Mouse (Mus musculus): Measurements from ENCODE around the gene Gm44511.
"Not testable (repeated sequence)": the region's sequence is repeated elsewhere in the genome, so short reads cannot be mapped to it uniquely, and the experiment has no call there.

Gm44511 gene

DNA sequence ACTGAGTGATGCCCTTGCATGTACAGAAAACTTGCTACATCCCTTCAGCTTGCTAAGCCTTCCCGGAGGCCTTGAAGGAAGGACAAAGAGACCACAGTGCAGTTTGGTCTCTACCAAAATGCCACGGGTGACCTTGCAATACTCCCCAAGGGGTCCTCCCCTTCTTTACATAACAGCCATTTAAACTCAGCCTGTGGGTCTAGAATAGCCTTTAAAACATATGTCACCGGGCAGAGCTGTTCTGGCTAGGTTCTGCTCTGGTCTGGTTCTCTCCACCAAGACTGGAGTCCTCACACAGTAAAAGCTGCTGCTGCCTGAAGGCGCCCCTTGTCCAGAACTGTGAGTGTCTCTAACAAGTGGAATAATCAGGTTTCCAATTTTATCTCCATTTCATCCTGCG, 25.4 kb downstream of the Gm44511 start:
- DNase-seq (ENCODE audit: low read depth, low spot score), result not testable (repeated sequence)

DNA sequence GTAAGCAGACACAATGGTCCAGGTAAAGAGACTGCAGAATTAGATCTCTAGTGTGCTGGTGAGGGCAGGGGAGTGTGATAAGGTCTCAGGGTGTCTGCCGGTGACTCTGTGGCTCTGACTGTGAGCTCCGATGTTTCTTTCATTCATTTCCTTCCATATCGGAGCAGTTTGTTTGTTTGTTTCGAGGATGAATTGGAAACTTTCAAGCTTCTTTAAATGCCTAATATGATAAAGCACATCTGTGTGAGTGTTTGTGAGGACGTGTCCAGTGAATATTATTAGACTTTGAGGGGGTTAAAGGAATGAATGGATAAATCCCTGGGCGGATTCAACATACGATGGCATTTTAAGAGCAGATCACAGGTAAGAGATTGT, 26.2 kb downstream of the Gm44511 start:
- peak; percentile 37 for DNase-seq (ENCODE audit: low read depth, low spot score)

DNA sequence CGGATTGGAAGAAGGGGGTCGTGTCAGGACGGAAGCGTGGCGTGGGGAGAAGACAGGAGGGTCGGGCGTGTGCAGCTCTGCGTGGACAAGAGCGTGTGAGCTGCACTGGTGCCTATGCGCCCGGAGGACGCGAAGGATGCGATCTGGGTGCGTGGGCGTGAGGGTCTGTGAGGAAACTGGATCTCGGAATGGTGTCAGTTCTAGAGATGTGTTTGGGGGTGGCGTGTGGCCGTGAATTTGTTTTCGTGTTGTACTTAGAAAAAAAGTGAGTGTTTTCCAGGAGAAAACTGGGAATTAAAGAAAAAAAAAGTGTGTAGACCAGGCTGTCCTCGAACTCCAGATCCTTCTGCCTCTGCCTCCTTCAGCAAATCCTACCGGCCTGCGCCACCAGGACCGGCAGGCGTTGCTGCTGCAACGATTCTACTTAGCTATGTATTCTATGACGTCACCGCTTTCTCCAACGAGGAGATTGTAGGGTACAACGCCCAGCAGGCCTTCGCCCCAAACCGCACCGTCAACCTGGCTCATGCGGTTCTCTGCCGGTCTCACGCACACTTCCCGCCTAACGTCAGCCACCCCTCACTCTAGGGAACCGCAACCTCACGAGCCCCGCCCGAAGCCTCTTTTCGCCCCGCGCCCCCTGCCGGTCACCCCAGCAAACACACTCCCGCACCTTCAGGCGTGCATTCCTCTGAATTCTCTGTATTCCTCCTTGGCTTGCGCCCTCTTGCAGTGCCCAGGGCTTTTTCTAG, 26.8 kb downstream of the Gm44511 start:
- peak; percentile 74 for DNase-seq (ENCODE audit: low read depth, low spot score)

DNA sequence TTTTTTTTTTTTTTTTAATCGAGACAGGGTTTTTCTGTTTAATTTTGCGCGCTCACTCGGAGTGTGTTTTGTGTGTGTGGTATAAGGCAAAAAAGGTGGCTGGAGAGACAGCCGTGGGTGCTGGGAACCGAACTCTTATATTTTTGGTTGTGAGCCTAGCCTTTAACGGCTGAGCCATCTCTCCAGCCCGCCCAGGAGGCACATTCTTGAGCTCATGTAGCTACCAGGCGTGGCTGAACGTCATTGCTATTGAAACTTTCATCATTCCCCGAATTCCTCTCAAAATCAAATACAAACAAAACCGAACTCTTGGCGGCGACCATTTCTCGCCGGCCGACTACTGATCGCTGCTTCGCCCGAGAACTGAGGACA, 27.4 kb downstream of the Gm44511 start:
- peak; percentile 88 for DNase-seq (ENCODE audit: low read depth, low spot score)

DNA sequence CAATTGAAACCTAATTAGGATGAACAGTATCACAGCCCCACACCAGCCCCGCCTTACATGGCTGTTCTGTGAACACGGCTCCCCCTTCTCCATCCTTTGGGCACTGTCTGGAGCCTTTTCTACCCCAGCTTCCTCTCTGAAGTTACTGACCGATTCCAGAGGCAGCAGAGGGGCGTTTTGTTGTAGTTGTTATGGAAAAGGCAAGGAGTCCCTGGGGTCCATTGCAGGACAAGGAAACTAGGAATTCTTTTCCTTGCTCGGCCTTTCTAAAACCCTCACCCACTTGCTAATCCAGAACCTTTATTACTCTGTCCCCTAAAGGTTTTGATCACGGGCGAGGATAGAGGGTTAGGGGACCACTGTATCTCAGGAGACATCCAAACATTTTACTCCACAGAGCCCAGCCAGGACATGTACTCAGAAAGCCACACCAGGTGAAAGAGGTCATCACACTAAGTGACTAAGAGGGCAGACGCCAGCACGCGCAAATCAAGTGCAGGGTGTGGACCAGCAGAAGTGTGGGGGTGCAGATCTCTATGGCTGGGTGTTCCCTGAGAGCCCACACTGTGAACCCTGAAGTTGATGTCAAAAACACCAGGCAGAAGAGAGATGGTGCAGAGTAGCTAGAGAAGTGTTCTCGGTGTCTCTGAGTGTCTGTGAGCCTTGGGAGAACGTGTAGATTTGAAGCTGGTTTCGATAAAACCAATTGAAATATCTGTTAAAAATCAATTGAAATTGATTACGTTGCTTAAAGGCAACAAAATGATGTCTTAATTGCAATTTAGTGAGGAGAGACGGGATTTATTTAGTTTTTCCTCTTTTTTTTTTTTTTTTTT, 28.0 kb downstream of the Gm44511 start:
- DNase-seq (ENCODE audit: low read depth, low spot score), result peak; percentile 39

DNA sequence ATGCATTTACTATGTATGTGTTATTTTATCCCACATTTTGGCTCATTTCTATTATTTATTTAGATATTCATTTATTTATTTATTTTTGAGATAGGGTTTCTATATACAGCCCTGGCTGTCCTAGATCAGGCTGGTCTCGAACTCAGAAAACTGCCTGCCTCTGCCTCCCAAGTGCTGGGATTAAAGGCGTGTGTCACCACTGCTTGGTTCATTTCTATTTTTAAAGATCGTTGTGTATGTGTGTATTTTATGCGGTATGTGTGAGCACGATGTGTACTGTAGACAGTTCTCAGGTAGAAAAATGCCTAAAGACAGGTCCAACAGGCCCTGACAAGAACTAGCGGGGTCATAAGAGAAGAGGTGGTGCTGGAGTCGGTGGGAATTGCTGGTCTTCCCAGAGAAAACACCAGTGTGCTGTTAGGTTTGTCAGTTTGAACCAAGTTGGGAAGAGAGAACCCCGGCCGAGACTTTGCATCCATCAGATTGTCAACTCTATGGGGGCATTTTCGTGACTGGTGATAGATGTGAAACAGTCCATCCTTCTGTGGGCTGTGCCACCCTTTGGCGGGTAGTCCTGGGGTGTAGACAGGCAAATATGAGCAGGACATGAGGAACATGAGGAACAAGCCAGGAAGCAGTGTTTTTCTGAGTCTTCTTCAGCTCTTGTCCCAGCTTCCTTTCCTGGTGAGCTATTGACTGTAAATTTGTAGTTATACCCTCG, 28.8 kb downstream of the Gm44511 start:
- DNase-seq (ENCODE audit: low read depth, low spot score), result peak; percentile 20

DNA sequence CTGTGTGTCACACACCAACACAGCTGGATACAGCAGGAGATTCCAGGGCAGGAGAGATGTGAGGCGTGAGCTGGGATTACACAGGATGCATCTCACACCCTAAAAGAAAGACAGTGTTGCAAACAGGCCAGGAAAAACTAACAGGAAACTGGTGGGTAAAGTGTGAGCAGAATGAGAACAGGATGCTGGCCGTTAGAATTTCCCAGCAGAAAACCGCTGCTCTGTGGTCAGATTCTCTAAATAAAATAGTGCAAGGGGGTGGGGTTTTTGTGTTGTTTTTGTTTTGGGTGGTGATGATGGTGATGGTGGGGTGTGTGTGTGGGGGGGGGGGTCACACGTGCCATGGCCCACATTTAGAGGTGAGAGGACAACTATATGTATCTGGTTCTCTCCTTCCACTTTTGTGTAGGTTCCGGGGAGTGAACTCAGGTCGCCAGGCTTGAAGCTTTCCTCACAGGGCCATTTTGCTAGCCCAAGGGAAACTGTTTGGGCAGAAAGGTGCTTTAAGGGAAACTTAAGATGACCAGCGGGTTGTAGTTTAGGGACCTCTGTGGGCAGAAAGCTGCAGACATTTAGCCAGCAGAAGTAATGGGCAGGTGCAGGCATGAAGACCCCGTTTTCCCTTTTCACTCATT, 29.7 kb downstream of the Gm44511 start:
- no peak for DNase-seq (ENCODE audit: low read depth, low spot score)

DNA sequence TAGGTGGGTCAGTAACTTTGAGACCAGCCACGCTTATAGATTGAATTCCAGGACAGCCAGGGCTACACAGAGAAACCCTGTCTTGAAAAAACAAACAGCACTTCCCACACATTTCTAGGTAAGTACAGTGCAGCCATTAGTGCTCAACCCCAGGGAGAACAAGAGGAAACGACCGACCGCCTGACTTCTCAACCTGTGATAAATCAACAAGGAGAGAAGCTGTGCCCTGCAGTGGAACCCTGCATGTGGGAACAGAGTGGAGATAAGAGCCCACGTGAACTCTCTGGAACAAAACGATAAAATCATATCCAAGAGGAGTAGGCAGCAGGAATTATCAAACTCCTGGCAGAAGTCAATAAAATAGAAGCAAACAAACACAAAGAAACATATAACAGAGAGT, 32.4 kb downstream of the Gm44511 start:
- no peak for DNase-seq (ENCODE audit: low read depth, low spot score)

DNA sequence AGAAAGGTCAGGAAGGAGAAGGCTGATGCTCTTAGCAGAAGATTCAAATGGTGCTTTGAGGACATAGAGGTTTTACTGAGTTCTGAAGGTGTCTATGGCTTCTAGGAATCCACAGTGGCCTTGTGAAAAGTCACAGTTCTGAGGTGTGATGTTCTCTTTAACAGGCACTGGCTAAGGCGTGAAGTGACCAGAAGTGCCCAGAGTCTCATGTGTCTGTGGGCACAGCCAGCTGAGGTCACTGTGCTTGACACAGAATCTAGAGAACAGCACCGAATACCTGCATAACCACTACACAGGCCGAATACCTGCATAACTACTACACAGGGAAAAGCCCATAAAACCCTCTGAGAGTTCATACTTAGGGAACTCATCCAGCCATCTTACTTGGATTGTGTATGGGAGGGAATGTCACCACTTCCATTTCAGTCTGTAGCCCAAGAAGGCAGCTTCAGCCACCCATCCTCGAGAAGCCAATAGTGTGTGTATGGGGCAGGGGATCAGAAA, 35.6 kb downstream of the Gm44511 start:
- DNase-seq (ENCODE audit: low read depth, low spot score), result not testable (repeated sequence)

DNA sequence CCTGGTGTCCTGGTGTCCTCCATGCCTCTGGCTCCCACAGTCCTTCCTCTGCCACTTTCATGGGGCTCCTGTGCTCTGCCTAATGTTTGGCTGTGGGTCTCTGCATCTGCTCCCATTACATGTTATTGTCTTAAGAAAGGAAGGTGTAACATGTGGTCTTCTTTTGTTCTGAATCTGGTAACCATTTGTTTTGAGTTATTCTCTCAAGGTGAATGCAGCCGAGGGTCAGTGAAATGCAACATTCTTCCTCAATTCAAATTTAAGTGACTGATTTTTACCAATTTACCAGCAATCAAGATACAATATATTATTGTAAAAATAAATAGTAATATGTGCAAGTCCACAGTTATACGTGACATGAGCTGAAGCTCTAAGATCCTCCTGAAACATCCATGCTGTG, 37.0 kb downstream of the Gm44511 start, which contains the start of gene Klrb1c:
Klrb1c (minus strand) TSS at position 101 of the 400 bp plus-strand sequence.
- DNase-seq (ENCODE audit: low read depth, low spot score), result no peak

DNA sequence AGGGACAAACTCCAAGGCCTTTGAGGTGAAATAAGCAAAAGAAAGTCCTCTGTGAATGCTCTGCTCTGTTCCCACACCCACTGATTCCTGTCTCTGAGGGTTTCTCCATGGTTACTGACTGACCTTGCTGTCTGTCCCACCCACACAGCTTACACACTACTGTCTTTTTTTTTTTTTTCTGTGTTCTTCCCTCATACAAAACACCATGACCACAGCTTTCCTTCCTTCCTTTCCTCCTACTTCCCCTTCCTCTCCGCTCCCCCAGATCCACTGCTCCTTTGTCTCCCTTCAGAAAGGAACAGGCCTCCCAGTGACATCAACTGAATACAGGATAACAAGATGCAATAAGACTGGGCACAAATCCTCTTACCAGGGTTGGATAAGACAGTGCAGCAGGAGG, 37.6 kb downstream of the Gm44511 start:
- no peak for DNase-seq (ENCODE audit: low read depth, low spot score)

DNA sequence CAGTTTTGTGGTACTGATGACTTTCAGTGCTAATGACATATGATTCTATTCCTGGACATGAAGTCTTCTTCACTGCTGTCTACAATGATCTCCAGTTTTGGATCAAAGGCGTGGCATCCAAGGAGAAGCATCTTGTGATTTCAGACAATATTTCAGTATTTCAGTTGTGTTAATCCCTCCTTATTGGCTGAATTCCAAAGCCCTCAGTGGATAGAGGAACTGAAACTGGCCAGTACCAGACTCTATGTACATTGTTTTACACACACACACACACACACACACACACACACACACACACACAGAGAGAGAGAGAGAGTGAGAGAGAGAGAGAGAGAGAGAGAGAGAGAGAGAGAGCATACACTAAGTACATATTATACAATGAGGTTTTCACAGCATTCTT, 39.7 kb downstream of the Gm44511 start:
- DNase-seq (ENCODE audit: low read depth, low spot score), result not testable (repeated sequence)

DNA sequence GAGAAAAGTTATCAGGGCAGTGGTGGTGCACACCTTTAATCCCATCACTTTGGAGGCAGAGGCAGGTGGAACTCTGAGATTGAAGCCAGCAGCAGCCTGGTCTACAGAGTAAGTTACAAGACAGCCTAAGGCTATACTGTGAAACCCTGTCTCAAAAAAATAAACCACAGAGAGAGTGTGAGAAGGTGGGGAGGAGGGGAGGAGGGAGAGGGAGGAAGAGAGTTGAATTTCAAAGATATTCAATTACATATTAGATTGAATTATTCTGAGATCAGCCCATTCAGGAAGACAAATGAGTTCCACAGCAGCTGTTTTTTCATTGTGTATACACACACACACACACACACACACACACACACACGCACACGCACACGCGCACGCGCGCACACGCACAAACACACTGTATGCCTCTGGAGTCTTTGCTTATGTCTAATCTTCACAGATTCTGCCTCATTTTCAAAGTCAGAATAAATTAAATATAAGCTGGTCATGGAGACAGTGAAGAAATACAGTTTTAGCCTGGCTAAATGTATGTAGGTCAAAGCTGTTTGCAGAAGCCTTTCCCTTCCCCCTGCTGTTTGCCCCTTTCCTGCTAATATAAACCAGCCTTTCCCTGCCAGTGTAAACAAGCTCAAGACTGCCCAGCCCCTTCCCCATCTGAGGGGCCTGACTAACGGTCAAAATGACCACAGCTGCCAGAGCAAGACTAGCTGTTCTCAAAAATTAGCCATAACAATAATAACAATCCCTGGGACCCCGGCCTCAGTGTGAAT, 56.4 kb downstream of the Gm44511 start:
- DNase-seq (ENCODE audit: low read depth, low spot score), result no peak

DNA sequence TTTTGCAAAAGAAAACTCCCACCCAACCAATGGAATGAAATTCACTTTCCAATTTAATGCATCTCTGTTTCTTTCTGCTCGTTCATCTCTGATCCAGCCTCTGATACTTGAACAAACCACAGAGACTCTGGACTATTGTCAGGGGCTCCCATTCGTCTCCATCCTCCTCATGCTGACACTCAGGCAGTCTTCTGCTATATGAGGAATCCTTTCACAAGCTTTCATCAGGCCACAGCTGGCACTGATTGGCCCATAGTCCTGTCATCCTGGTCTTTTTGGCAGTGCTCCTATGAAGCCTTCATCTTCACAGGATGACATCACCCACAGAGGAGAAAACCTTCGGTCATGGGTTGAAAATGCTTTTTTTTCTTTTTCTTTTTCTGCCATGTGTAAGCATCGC, 58.1 kb downstream of the Gm44511 start:
- peak; percentile 45 for DNase-seq (ENCODE audit: low read depth, low spot score)

DNA sequence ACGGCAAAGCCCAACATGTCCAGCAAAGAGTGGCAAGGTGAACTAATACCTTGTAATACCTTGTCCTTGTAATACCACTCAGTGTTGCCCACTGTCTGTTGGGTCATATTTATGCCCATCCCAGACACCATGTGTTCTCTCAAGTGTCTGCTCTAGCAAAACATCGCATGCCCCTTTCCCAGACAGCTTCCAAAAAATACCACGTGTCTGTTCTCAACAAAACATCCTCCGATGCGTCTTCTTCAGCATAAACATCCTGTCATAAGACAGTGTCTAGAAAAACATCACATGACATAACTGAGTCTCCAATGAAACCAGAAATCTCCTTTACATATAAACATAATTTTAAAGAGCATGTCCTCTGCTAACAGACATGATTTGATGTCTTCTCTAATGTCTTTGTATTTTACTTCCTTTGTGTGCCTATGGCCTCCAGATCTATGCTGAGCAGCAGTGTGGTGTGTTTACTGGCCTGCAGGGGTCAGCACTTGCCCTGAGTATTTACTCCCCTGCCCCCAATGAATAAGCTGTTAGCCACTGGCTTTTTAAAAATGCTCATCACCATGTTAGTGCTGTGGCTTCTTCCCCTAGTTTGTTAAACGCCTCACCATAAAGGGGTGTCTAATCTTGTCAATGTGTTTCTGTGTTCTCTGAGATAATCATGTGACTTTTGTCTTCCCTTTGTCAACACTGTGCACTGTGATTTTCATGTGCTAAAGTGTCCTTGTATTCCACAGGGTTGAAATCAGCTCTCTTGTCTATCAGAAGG, 59.4 kb downstream of the Gm44511 start:
- DNase-seq (ENCODE audit: low read depth, low spot score), result peak; percentile 78

DNA sequence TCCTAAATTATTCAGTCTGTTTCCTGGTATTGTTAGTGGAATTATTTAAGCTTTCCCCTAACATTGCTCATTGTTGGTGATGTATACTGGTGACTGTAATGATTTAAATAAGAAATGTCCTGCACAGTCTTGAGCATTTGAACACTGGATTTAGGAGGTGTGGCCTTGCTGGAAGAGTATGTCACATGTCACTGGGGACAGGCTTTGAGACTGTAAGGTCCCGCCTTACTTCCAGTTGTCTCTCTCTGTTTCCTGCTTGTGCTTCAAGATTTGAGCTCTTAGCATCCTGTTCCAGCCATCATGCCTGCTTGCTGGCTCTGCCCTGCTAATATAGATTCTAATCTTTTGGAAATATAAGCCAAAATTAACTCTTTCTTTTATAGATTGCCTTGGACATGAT, 60.9 kb downstream of the Gm44511 start:
- peak; percentile 35 for DNase-seq (ENCODE audit: low read depth, low spot score)

DNA sequence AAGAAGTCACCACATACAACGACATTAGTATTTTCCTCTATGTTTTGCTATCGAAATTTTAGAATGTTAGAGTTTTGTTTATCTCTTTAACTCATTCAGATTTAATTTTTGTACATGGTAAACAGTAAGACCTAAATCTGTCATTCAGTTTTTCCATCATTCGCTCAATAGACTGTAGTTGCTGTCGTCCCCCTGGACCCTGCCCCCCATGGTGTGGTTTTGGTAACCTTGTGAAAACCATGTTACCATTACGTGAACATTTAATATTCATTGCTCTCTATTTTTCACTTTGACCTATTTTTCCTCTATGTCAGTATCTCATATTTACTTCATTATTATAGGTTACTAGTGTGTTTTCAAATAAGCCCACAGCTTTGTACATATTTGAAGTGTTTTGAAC, 61.5 kb downstream of the Gm44511 start:
- no peak for DNase-seq (ENCODE audit: low read depth, low spot score)

DNA sequence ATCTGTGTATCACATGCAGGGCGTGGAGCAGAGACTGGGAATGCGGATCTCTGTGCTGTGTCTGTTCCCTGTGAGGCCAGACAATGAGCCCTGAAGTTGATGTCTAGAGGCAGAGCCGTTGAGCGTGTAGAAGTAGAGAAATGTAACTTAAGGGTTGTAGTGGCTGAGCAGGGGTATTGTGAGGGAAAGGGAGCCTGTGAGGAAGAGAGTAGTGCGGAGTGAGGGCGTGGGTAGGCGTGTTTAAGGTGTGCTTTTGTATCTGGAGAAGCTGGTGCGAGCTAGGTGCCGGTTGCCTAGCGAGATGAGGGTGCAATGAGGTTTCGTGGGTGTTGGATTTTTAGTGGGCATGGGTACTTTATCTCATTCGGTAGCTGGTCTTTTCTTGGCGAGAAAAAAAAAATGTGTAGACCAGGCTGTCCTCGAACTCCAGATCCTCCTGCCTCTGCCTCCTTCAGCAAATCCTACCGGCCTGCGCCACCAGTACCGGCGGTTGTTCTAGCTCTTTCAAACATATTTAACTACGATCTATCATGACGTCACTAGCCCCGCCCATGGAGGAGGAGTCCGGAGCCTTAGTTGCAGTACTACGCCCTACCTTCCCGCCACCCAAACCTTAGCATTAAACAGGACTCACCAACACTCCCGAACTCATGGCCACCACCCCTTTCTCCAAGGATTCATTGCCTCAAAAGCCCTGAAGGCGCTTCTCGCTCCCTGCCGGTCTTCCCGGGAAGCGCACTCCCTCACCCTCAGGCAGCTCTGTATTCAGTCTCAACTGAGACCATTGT, 62.2 kb downstream of the Gm44511 start:
- peak; percentile 100 for DNase-seq (ENCODE audit: low read depth, low spot score)

All from 3T3-L1 (cell line).